Mouse (Mus musculus) intestine, postnatal 0 days (tissue): ENCODE measurements at regions not wholly inside any gene's neighbourhood (a gene's known extent, or its start where the extent isn't known, plus 50 kb on each side); places are given as distances from the start of the nearest gene placed in this dataset.
A peak's percentile ranks its signal among the peaks of the same experiment; 100 is the strongest.

Experiments
- ATAC-seq: fragments of 200-750 bp; cut with Nextera tagmentation; 2 replicates; pipeline ENCODE4 v1.8.0; 2017; ENCODE audit warnings: mild to moderate bottlenecking, moderate TSS enrichment, moderate library complexity
- H3K27ac ChIP-seq: fragments of 300-500 bp; sonication (generic); 2 replicates; pipeline ENCODE4 v1.5.1; 2014; ENCODE audit warnings: mild to moderate bottlenecking, low read depth, low read length, moderate library complexity
- H3K27me3 ChIP-seq: fragments of 300-500 bp; sonication (generic); replicated peaks from 2 replicates; pipeline ENCODE4 v1.6.1; 2014; ENCODE audit warnings: low read length, mixed read lengths; ENCODE audit not compliant: control insufficient read depth, insufficient read depth
- H3K36me3 ChIP-seq: fragments of 300-500 bp; sonication (generic); 2 replicates; pipeline ENCODE4 v1.6.1; 2014; ENCODE audit warnings: mild to moderate bottlenecking, moderate library complexity; ENCODE audit not compliant: control insufficient read depth, insufficient read depth
- H3K4me1 ChIP-seq: fragments of 300-500 bp; sonication (generic); replicated peaks from 2 replicates; pipeline ENCODE4 v1.6.1; 2014; ENCODE audit warnings: antibody characterized with exemption, low read length, mixed read lengths; ENCODE audit not compliant: control insufficient read depth, insufficient read depth
- H3K4me2 ChIP-seq: fragments of 300-500 bp; sonication (generic); replicated peaks from 2 replicates; pipeline ENCODE4 v1.6.1; 2014; ENCODE audit warnings: low read depth, mild to moderate bottlenecking, moderate library complexity
- H3K4me3 ChIP-seq: fragments of 300-500 bp; sonication (generic); 2 replicates; pipeline ENCODE4 v1.5.1; 2014; ENCODE audit warnings: low read depth, low read length
- H3K9ac ChIP-seq: fragments of 300-500 bp; sonication (generic); 2 replicates; pipeline ENCODE4 v1.6.1; 2014; ENCODE audit warnings: mild to moderate bottlenecking, low read depth, low read length
- H3K9me3 ChIP-seq: fragments of 300-500 bp; sonication (generic); 2 replicates; pipeline ENCODE4 v1.6.1; 2016; ENCODE audit warnings: mixed run types; ENCODE audit not compliant: control insufficient read depth
- CTCF ChIP-seq: sonication (generic); IDR thresholded peaks from 2 replicates; pipeline ENCODE4 v1.5.1; 2016; ENCODE audit warnings: low read depth, mild to moderate bottlenecking, control low read depth, antibody characterized with exemption, moderate library complexity
- WGBS: fragments of 180-500 bp; shearing (Covaris S2); extraction: QIAGEN DNeasy Blood & Tissue Kit; methylation state at CpG from one replicate; pipeline ENCODE4 v1.1.7; 2014; 5-methylcytosine and 5-hydroxymethylcytosine counted together

- Histone ChIP-seq H3K27ac (no peak overlapping the region), H3K4me2 (no peak overlapping the region)
- 82% methylated on average over 1 of the region's 1 CpGs for WGBS
Observed at GRCm38 (mm10) chr5:27963765-27964164, 107.4 kb upstream of the Insig1 start.

GRCm38 (mm10) chr5:27995186-27995585 lies 76.0 kb upstream of the Insig1 start:
- Histone ChIP-seq H3K4me2 (no peak overlapping the region), H3K9ac (no peak overlapping the region), H3K4me3 (no peak overlapping the region), H3K9me3 (no peaks in the 10 kb centered on the region), H3K27ac (no peak overlapping the region), H3K36me3 (no peaks in the 10 kb centered on the region), H3K27me3 (no peaks in the 10 kb centered on the region), H3K4me1 (no peaks in the 10 kb centered on the region)
- TF ChIP-seq CTCF = peak; percentile 97
- WGBS = 4% methylated on average over 2 of the region's 2 CpGs
- no peak for ATAC-seq

More at GRCm38 (mm10) chr5:27963765-27964164, 107.4 kb upstream of the Insig1 start:
- no peaks in the 10 kb centered on the region for H3K4me1 ChIP-seq
- H3K9me3 ChIP-seq = no peaks in the 10 kb centered on the region
- H3K27me3 ChIP-seq = no peaks in the 10 kb centered on the region
- H3K9ac ChIP-seq = no peak overlapping the region
- H3K4me3 ChIP-seq = no peak overlapping the region
- ATAC-seq = no peak
- H3K36me3 ChIP-seq = no peaks in the 10 kb centered on the region
- no peak for TF ChIP-seq CTCF

- TF ChIP-seq CTCF = no peak
- no peaks in the 10 kb centered on the region for H3K27me3 ChIP-seq
- H3K27ac ChIP-seq = no peak overlapping the region
- H3K9ac ChIP-seq = no peak overlapping the region
- no peaks in the 10 kb centered on the region for H3K36me3 ChIP-seq
- 54% methylated on average over 8 of the region's 8 CpGs for WGBS
- no peak for ATAC-seq
- no peak overlapping the region for H3K4me2 ChIP-seq
- no peak overlapping the region for H3K4me3 ChIP-seq
- no peaks in the 10 kb centered on the region for H3K4me1 ChIP-seq
- no peaks in the 10 kb centered on the region for H3K9me3 ChIP-seq
Observed at GRCm38 (mm10) chr5:27997751-27998150, 73.4 kb upstream of the Insig1 start.

GRCm38 (mm10) chr5:28002922-28003321 lies 68.2 kb upstream of the Insig1 start:
- no peak overlapping the region for H3K9ac ChIP-seq
- H3K36me3 ChIP-seq = no peaks in the 10 kb centered on the region
- no peaks in the 10 kb centered on the region for H3K27me3 ChIP-seq
- 81% methylated on average over 1 of the region's 1 CpGs for WGBS
- no peak overlapping the region for H3K4me3 ChIP-seq
- peak; percentile 57 for TF ChIP-seq CTCF
- no peaks in the 10 kb centered on the region for H3K4me1 ChIP-seq
- peak; percentile 49; the same call in 1 of the 2 replicates for ATAC-seq
- no peak overlapping the region for H3K27ac ChIP-seq
- H3K9me3 ChIP-seq = no peaks in the 10 kb centered on the region
- H3K4me2 ChIP-seq = no peak overlapping the region

GRCm38 (mm10) chr5:28003756-28004486 lies 67.2 kb upstream of the Insig1 start:
- Histone ChIP-seq H3K9ac (no peak overlapping the region), H3K27me3 (no peaks in the 10 kb centered on the region), H3K4me3 (no peak overlapping the region), H3K36me3 (no peaks in the 10 kb centered on the region), H3K4me1 (no peaks in the 10 kb centered on the region), H3K4me2 (no peak overlapping the region), H3K9me3 (no peaks in the 10 kb centered on the region), H3K27ac (no peak overlapping the region)
- no peak; the same call in 1 of the 2 replicates for ATAC-seq
- TF ChIP-seq CTCF = no peak
- WGBS = 53% methylated on average over 6 of the region's 6 CpGs

GRCm38 (mm10) chr5:28004487-28004827 lies 66.7 kb upstream of the Insig1 start:
- Histone ChIP-seq H3K36me3 (no peaks in the 10 kb centered on the region), H3K27me3 (no peaks in the 10 kb centered on the region), H3K4me2 (no peak overlapping the region), H3K4me3 (no peak overlapping the region), H3K9ac (no peak overlapping the region), H3K27ac (no peak overlapping the region), H3K4me1 (no peaks in the 10 kb centered on the region), H3K9me3 (no peaks in the 10 kb centered on the region)
- TF ChIP-seq CTCF = no peak
- no peak for ATAC-seq
